Mouse (Mus musculus) urinary bladder, postnatal 25 days (tissue): ENCODE measurements around the gene Gm28051.
A peak's percentile ranks its signal among the peaks of the same experiment; 100 is the strongest.

ENCODE experiments used
- DNase-seq: peaks from one replicate; pipeline ENCODE4 v3.0.0; 2022; ENCODE audit warnings: low spot score

Gm28051 gene

DNA sequence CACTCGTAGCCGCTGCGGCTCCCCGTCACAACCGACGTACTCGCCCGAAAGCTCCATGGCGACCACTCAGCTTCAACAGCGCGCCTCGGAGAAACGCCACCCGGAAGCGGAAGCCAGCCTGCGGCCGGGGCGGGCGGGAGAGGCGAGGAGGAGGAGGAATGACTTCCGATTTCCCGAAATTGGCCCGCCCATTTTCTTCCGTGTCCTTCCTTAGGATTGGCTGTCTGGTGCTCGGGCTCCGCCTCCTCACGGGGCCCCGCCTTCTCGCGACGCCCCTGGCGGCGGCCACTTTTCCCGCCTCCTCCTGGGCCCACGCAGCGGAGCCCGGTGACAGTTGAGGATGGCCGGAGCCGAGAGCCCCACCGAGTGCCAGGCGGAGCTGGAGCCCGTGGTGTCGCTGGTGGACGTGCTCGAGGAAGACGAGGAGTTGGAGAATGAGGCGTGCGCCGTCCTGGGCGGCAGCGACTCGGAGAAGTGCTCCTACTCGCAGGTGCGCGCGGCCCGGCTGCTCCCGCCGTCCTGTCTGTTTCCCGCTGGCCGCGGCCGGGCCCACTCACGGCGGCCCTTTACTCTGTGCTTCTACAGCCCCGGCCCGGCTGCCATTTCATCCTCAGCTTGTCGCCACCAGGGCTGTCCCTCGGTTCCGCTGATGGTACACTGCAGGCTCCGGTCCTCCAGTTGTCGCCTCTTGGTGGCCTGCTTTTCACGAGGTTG lies at the start of gene Gm28051, which contains the start of the genes Gon7 and Ubr7:
Gene Gm28051, minus strand, starts transcription at position 77 of the 714 bp plus-strand sequence.
Gene Gon7, minus strand, starts transcription at position 115 of the 714 bp plus-strand sequence.
Gene Ubr7, plus strand, starts transcription at position 279 of the 714 bp plus-strand sequence.
- peak; percentile 91 for DNase-seq

DNA sequence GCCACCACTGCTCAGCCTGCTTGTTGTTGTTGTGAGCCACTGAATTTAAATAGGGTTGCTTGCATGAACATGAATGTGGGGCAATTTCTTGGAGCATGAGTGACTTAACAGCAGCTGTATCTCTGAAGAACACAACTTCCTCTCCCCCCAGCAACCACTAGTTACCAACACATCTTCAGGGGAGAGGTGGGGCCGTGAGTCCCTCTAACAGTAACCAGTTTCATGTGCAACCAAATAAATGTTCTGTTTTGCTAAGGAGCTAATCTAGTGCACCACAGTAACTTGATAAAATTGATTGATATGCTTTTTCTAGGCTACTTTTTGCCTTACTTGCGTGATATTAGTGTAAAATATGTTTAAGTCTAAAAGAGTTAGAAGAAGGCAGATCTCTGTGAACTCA lies 42.0 kb upstream of the Gm28051 start:
- no peak for DNase-seq

DNA sequence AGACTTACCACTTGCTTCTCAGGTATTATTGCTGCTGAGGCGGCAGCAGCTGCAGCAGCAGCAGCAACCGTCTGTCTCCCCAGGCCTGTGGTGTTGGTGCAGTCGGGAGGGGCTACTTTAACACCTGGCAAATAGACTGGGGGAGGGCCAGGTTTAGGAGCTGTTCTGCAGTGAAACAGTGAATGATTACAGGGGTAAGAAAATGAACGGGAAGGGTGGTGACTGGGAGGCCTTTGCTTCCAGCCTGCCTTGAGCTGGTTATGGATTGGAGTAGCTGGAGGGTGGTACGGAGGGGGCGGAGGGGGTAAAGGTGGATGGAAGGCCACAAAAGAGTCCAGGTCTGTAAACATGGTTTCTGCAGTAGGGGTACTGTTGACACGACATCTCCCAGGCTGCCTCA lies 30.4 kb upstream of the Gm28051 start:
- DNase-seq = no peak

DNA sequence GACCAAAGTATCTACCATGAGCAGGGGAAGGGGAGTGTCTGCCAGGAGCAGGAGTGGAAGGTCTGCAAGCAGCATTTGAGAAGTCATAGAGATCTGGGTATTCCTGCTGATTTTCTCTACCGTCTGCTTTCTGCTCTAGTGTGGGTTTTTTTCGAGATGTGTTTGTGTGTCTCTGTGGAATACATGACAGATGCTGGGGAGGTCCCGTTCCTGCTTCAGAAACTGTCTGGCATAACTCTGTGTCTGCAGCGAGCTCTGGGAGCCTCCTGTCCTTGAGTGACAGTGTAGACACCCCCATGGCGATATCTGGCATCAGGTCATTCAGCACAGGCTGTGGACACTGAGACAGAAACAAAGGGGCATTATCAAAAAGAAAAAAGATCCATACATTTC lies 28.0 kb upstream of the Gm28051 start:
- no peak for DNase-seq

DNA sequence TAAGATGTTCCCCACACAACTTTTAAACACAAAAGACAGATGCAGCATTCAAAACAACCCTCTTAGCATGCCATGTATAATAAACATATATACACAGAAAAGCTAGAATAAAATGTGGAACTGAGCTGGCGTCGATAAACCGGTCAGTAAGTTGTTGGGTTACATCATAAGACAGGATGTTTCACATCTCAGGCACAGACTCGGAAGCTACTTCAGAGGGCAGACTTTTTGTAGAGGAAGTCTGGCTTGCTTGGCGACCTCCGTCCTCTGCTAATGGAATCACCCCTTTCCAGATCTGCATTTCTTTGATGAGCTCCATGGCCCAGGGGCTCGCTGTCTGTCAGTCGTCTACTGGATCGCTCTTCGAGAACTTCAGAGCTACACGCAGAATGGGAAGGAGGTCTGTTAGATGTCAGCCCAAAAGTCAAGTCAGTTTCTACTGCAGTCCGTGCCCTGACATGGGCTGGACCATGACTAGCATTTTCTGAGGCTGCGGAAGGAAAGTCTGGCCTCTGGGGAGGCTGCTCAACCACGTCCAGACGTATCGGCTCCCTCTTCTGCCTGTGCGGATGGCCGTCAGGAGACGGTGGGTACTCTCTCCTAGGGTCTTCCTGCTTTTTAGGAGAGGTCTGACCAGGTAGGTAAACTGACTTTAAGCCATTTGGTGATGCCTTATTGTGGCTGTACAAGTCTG lies 27.5 kb upstream of the Gm28051 start:
- DNase-seq = no peak

DNA sequence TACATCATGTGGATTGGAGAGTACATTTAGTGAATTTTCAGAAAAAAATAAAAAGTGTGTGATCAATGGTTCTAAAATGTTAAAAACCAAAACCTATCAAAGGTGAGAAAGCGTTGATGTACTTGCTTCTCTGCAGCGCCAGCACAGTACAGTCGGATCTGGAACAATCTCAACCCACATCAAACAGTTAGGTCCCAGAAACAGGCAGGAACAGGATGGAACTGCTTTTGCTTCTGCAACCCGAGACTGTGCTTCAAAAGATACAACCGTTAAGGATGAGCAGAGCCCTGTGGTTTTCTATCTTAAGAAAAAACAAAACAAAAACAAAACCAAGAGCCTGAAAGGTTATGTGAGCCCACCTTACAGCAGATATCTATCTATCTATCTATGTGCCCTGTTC lies 25.3 kb upstream of the Gm28051 start:
- DNase-seq = no peak

DNA sequence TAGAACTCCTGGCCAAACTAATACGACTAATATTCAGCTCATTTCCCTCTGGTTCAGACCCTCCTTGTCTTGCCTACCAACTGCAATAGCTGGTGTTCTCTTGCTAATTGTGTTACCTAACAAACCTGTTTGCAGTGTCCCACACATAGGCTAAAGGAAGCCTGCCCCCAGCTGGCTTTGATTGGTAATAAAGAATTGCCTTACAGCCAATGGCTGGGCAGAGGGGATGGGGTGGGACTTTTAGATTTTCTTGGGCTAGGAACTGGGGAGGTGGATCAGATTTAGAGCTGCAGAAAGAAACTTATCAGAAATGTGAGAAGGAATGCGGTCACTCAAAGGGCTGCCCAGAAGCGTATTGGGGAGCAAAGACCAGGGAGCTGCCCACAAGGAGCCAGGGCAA lies 21.9 kb upstream of the Gm28051 start:
- no peak for DNase-seq

DNA sequence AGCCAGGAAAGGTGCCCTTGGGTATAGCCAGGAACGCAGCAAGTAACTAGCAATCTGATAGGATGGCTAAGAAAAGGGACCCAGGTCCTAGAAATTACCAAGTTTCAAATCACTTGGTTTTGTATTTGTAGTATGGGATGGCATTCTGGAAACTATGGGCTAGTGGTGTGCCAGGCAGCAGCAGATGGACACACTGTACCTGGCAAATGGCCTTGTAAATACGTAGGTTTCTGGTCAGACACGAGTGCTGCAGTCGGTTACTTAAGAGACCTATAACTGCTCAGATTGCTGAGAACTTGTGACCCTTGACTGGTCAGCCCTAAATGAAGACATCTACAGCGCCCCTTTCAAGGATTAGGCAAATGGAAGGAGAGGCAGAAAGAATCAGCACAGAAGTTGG lies 20.6 kb upstream of the Gm28051 start:
- no peak for DNase-seq

DNA sequence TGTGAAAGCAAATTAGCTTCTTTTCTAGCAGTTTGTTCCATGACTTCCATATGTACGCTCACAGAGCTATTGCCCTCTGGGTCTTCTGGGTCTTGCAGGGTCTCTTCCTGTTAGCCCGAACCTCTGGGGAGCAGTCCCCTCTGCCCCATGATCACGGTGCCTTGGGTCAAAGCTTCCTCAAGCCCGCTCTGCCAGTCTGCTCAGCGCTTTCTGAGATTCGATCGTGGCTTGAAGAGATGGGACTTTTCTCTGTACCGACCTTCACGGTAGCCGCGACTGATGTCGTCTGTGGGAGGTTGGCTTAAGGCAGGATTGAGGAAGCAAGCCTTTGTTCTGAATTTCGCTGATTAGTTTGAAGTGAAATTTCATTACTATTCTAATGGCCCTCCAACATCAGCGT lies 18.5 kb upstream of the Gm28051 start:
- no peak for DNase-seq

DNA sequence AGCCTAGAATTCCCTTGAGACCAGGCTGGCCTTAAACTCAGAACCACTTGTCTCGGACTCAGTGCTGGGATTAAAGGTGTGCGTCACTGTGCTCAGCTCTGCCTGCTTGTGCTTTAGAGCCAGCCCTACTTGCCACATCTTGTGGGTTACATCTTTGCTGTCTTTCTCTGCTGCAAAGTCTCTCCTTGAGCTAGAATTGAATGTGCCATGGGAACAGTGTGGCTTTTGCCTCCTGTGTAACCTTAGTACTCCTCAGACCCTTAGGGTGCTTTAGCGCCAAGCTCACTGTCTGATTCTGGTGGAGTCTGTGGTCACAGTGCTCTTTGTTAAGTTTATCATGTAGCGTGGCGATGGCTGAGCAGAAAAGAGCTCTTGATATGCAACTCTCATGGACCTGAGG lies 15.1 kb upstream of the Gm28051 start:
- DNase-seq = no peak

DNA sequence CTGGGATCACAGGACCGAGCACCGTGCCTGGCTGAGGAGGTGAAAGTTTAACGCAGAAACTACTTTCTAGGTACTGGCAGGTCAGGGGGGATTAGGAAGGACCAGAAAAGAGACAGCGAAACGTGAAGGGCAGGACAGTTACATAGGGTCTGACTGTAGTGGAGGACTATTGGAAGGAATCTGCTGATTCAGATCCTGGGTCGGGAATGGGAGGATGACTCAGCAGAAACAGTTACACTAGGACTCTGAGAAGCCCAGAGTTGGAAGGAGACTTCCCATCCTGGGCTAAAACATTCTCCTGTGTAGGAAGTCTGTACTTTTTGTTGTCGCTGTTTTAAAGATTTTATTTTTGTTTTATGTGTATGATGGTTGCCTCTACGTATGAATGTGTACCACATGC lies 14.0 kb upstream of the Gm28051 start:
- no peak for DNase-seq

DNA sequence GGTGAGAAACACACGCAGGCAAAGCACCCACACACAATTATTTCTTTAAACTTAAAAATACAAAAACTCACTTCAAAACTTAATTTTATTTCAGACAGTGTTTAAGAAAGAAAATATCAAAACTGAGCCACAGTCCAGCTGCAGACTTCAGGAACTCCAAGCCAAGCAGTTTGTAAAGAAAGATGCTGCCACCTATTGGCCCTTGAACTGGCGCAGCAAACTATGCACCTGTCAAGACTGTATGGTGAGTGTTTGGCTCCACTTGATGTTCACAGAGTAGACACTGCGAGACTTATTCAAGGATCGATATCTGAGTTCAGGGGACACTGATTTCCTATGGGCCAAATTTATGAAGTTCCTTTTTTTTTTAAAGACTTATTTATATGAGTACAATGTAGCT lies 11.4 kb upstream of the Gm28051 start:
- DNase-seq = no peak

DNA sequence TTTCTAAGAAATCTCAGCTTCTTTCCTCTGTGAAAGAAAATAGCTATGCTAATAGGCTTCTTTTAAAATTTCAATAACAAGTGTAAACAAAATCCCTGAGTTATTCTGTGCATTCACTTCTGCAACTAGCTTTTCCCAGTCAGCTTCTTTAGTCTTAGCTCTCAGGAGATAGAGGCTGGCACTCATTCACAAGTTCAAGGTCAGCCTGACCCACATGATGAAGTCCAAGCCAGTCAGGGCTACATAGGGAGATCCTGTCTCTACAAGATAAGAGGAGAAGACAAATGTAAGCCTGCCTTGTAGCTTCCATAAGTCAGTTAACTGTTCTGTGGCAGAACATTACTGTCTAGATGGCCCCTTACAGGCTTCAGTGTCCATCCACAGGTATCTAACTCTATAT lies 6.1 kb upstream of the Gm28051 start:
- DNase-seq = no peak

DNA sequence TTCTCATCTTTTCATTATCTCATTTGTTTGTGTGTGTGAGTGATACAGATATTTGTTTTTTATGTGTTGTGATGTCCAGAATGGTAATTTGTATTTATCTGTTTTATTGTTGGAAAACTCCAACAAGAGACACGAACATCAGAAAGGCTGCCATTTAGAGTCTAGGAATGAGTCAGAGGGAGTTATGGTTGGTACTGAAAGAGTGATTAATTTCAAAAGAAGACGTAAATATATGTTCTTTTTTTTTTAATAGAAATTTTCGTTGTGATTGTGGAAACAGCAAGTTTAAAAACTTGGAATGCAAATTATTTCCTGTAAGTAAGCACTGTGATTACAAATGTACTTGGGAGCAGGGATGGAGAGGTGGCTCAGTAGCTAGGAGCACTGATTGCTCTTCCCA lies 4.1 kb upstream of the Gm28051 start:
- no peak for DNase-seq

DNA sequence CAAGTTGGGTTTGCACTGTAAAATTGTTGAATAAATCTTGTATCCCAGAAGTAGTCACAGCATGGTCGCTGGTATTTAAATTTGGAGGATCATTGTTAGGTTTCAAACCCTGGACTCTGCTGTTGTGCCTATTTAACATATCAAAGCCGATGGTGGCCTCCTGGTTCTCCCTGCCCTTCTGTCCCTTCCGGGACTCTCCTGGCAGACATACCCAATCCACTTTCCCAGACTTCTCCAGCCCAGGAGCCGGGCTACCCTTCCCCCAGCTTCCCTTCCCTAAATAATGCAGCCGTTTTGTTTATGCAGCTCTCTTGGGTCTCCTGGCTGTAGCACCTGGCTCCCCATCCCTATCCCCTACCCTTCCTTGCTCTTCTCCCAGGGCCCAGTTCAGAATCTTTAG lies 1.4 kb upstream of the Gm28051 start:
- DNase-seq = no peak

DNA sequence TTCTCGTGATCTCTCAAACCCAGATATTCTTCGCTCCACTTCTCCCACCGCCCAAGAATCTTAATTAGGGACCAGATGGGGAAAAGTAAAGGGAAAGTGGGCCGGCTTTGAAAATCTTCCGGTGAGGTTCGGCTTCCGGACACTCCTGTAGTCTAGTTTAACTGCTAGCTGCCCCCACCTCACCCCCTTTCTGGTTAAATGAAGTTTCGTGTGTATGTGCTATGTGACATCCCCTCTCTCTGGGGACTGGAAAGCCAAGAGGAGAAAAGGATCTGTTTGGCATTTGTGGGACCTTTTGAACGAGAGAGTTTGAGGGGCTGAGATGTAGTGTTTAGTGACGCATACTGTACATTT lies 815 bp upstream of the Gm28051 start, which contains the start of gene Gm20604:
Gene Gm20604, minus strand, starts transcription at position 270 of the 354 bp plus-strand sequence.
- DNase-seq = no peak

DNA sequence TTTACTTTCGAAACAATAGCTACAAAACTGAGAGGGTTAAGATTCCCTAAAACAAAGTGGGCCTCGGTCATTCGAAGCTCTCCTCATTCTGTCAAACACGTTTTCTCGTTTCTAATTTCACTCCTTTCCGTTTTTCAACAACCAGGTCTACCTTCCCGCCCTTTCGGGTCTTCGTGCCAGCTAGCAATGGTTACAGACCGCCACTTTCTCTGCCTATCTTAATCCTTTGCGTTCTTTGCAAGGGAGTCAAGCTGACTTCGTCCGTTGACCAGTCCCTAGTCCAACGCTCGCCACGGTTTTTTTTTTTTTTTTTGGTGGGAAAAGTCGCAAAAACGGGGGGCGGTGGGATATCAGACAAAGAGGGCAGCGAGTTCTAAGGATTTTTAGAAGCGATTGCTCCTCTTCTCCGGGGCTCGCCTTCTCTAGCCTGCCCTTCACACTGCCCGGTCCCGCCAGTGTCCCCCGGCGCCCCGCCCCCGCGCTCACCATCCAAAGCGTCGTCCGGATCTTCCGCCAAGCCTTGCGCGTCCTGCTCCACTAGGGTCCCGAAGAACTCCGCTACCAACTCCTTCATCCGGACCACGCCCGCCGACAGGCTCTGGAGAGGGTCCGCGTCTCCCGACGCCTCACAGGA lies 393 bp downstream of the Gm28051 start:
- peak; percentile 85 for DNase-seq

DNA sequence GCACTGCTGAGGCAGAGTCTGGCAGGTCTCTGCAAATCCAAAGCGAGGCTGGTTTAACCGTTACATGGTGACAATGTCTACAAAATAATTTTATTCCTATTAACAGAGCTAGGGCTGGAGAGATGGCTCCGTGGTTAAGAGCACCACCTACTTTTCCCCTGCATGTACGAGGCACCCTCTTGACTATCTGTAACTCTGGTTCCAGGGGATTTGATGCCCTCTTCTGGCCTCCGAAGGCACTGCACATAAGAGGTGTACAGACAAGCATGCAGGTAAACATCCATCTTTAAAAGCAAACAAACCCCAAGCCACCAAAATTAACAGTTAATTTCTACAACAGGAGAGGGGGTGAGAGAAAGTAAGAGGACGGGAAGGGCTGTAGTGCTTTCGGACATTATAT lies 1.3 kb downstream of the Gm28051 start:
- no peak for DNase-seq

DNA sequence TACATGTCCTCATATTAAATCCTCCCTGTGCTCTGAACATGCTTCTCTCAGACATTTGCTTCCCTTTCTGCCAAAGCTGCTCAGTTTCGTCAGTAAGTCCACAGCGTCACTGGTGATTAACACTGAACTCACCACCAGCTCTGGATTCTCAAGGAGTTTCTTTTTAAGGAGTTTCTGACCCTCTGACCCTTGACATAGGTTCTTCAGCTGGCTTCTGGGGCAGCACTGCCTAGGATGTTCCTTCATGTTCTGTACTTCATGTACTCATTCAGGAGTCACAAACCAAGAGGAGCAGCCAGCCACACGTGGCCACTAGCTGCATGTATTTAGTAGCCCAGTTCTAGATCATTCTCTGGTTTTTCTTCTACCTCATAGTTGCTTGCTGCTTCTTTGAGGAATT lies 9.3 kb downstream of the Gm28051 start:
- no peak for DNase-seq

DNA sequence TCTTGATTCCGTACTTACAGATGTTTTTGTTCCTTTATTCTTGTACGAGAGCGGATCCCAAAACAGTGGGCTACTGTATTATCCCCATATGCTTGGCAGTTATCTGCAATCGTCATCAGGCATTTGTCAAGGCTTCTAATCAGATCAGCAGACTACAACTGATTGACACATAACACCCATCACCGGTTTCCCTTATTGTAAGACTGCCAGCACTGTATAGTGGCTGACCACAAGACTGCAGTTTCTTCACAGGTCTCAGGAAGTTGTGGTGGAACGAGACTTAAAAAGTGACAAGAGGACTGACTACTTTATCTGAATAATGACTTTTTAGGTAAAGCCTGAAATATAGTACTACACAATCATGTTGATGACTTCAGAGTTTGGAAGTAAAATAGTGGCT lies 12.7 kb downstream of the Gm28051 start:
- no peak for DNase-seq

DNA sequence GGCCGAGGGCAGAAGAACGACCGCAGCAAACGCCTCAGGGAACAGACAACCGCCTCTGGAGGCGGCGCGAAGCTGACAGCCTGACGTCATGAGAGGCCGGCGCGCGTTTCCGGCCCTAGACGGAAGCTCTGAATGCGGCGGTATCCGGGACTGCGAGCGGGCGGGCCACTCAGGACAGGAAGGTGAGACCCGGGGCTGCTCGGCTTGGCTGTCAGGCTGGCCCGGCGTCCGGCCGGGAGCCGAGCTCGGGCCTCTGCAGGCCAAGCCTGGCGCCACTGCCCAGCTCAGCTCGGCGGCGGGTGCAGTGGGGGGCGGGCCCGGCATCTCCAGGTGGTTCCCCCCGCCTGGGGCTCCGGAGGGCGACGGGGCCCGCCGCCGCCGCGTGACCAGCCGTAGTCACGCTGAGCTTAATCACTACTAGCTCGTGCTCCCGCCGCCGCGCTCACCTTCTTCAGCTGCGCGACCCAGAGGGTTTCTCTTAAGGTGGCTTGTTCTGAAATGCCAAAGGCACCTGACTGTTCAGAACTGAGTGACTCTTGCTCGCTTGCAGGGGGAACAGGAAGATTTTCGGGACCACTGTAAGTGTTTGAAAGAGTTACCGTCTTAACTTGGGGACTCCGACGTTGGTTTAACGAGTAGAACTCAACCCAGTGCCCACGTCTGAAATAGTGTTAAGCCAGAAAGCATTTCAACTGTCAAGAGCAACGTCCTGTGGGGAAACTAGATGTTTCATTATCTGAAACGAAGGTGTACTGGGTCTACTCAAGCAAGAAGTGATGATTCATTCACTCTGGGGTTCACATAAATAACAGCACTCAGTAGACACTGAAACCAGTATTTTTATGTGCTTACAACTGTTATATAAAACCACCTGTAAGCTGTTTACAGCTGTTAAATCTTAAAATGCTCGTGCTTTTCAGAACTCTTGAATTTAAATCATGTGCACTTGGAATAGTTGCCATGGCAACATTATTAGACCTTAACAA lies 13.7 kb downstream of the Gm28051 start, which contains the start of the genes Moap1 and Tmem251:
Gene Moap1, minus strand, starts transcription at position 73 of the 986 bp plus-strand sequence.
Gene Tmem251, plus strand, starts transcription at position 174 of the 986 bp plus-strand sequence.
- DNase-seq = peak; percentile 80
